Mouse (Mus musculus) G1E (cell line): ENCODE results near the gene Dars.

Experiments used
- CTCF ChIP-seq: IDR thresholded peaks from 2 replicates; pipeline ENCODE4 v1.5.1; 2012; ENCODE audit warnings: low read depth, low read length, inconsistent platforms, mixed read lengths
- TAL1 ChIP-seq: conservative IDR thresholded peaks from 2 replicates; pipeline ENCODE4 v1.6.1; 2012; ENCODE audit warnings: low read depth, low read length, inconsistent platforms, mixed read lengths

- TF ChIP-seq CTCF: no peak
- no peak for TF ChIP-seq TAL1
Observed at GRCm38 (mm10) chr1:128439618-128440017, 22.4 kb upstream of the Dars start.
